Mouse (Mus musculus): ENCODE results near the gene Tmem260.

The Tmem260 gene

DNA sequence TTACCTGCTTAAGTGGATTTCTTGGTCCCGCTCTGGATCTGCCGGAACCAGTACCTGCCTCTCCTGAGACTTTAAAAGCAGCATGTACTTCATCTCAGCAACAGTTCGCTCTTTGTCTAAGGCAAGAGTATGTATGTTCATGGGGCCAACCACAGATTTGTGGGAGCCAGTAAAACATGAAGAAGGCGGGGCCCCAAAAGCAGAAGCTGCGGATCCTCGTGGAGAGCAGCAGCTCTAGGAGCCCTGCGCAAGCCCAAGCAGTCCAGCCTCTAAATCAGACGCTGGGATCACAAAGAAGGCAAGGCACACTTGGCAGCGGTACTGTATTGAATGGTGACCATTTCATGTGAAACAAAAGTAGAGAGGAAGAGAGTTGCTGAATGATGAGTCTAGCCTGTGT is 107.8 kb downstream of the Tmem260 start:
- DNase-seq (ENCODE audit: low spot score in 2 of 2), result no peak

DNA sequence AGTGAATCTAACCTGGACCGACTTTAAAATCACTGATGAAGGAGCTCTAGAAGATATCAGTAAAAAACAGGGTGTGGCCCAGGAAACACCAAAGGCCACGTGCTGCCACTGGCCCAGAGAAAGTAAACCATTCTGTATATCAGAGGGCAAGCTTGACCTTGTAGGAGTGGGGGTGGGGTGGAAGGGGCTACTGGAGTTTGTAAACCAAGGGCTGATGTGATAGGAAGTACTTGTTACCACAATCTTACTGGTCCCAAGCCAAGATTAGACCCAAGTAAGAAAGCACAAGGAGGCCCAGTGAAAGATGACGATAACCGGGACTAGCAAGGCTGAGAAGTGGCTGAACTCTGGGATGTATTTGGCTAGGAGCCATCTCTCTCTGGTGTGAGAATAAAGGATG is 113.1 kb downstream of the Tmem260 start:
- no peak for DNase-seq (ENCODE audit: low spot score in 2 of 2)

DNA sequence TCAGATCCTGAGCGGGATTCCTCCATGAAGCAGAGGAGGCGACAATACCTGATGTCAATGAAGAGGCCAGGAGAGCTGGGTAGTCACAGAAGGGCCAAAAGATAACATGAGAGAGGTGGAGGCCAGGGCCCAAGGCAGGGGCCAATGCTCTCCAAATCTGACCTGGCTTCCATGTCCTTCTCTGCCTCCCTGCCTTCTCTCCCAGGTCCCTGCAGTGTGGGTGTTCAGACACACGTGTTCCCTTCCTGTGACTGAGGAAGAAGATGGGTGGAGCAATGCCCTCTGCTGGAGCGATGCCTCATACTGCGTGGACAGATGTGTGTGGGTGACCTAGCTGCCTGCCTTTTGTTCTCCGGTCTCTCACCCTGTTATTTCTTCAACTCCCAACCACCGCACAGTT is 113.8 kb downstream of the Tmem260 start:
- no peak for DNase-seq (ENCODE audit: low spot score in 2 of 2)

DNA sequence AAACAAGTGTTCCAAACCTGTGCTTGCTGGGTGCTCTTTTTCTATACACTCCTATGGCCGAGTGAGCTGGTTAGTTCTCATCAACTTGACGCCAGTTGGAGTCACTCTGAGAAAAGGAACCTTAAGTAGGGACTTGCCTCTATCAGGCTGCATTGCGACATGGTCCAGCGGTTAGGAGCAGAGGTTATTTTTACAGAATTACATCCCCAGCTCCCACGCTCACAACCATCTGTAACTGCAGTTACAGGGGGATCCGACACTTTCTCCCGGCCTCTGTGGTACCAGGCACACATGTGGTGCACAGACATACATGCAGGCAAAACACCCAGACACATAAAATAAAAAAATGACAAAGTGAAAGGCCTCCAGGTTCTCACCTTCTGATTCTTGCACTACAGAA is 120.7 kb downstream of the Tmem260 start:
- DNase-seq (ENCODE audit: low spot score in 2 of 2), result no peak

Measured in thymus, postnatal 10 days (tissue).